Mouse (Mus musculus) CH12.LX (cell line): ENCODE results near the gene Dio1. TPM values are rescaled to one million over a fixed set of nuclear protein-coding genes. Genes with fewer than 3 reads are reported as not detected.

Experiments used
- DNase-seq: peaks from one replicate; pipeline ENCODE4 v3.0.0-alpha.2; 2013; ENCODE audit errors: extremely low read depth
- H3K27ac ChIP-seq: 2 replicates; pipeline ENCODE4 v1.5.1; 2012; ENCODE audit warnings: low read depth, mild to moderate bottlenecking, control low read depth, moderate library complexity; ENCODE audit not compliant: insufficient read depth
- H3K27me3 ChIP-seq: replicated peaks from 2 replicates; pipeline ENCODE3; 2012; ENCODE audit warnings: inconsistent platforms
- H3K36me3 ChIP-seq, 2 experiments: replicated peaks in 1 of 2; 2 replicates each; pipeline versions ENCODE3 to v1.6.1; 2012; ENCODE audit warnings: inconsistent platforms in 1 of 2, low read length in 1 of 2, mild to moderate bottlenecking in 1 of 2, mixed read lengths in 1 of 2, moderate library complexity in 1 of 2; ENCODE audit not compliant: control insufficient read depth in 1 of 2, insufficient read depth in 1 of 2
- H3K4me1 ChIP-seq, 2 experiments: 2 replicates each; pipeline ENCODE4 v1.6.1; 2012; ENCODE audit warnings: inconsistent platforms in 1 of 2, moderate library complexity in 1 of 2; ENCODE audit not compliant: insufficient read depth in 2 of 2, control insufficient read depth in 1 of 2
- H3K4me2 ChIP-seq: 2 replicates; pipeline ENCODE4 v1.6.1; 2012; ENCODE audit warnings: low read depth, mild to moderate bottlenecking, control low read depth; ENCODE audit not compliant: poor library complexity, insufficient read depth, severe bottlenecking
- H3K4me3 ChIP-seq, 3 experiments: fragments of 150-350 bp in 1 of 3; sonication (generic) in 1 of 3; replicated peaks in 1 of 3; 2 replicates each; pipeline versions ENCODE3 to v1.5.1; 2011 to 2012; ENCODE audit warnings: low read depth in 2 of 3, low read length in 2 of 3, mild to moderate bottlenecking in 2 of 3, moderate library complexity in 2 of 3, control low read depth in 1 of 3, improper control_type of control experiment in 1 of 3, inconsistent platforms in 1 of 3, mixed read lengths in 1 of 3; ENCODE audit not compliant: poor library complexity in 1 of 3
- H3K79me2 ChIP-seq: replicated peaks from 2 replicates; pipeline ENCODE4 v1.6.1; 2012; ENCODE audit warnings: mild to moderate bottlenecking, moderate library complexity; ENCODE audit not compliant: control insufficient read depth, poor library complexity, insufficient read depth, severe bottlenecking; ENCODE audit errors: extremely low read depth
- H3K9ac ChIP-seq: 2 replicates; pipeline ENCODE4 v1.6.1; 2012; ENCODE audit warnings: low read depth, mild to moderate bottlenecking, control low read depth, moderate library complexity; ENCODE audit not compliant: insufficient read depth
- H3K9me3 ChIP-seq: replicated peaks from 2 replicates; pipeline ENCODE3; 2012; ENCODE audit warnings: low read length, inconsistent platforms, mixed read lengths
- CHD1 ChIP-seq: IDR thresholded peaks from 2 replicates; pipeline ENCODE4 v1.6.1; 2012; ENCODE audit warnings: low read depth, low read length, improper control_type of control experiment, inconsistent platforms
- CTCF ChIP-seq, 2 experiments: IDR thresholded peaks in 1 of 2; conservative IDR thresholded peaks in 1 of 2; 2 replicates each; pipeline ENCODE4 v1.5.1; 2011 to 2012; ENCODE audit warnings: low read depth in 2 of 2, low read length in 2 of 2, improper control_type of control experiment in 1 of 2, inconsistent platforms in 1 of 2, mild to moderate bottlenecking in 1 of 2, moderate library complexity in 1 of 2
- EP300 ChIP-seq: IDR thresholded peaks from 2 replicates; pipeline ENCODE4 v1.6.1; 2011; ENCODE audit warnings: low read length, improper control_type of control experiment
- GABPA ChIP-seq: IDR thresholded peaks from 2 replicates; pipeline ENCODE4 v1.6.1; 2012; ENCODE audit warnings: low read depth, low read length, improper control_type of control experiment, inconsistent platforms; ENCODE audit not compliant: insufficient replicate concordance
- HCFC1 ChIP-seq: IDR thresholded peaks from 2 replicates; pipeline ENCODE4 v1.6.1; 2012; ENCODE audit warnings: low read depth, mild to moderate bottlenecking, inconsistent platforms, low read length, improper control_type of control experiment
- IRF4 ChIP-seq: IDR thresholded peaks from 2 replicates; pipeline ENCODE4 v1.6.1; 2014; ENCODE audit warnings: low read depth, mild to moderate bottlenecking, inconsistent platforms, low read length, improper control_type of control experiment
- KAT2A ChIP-seq: IDR thresholded peaks from 2 replicates; pipeline ENCODE4 v1.6.1; 2012; ENCODE audit warnings: low read length, improper control_type of control experiment, inconsistent platforms; ENCODE audit not compliant: insufficient replicate concordance
- MAZ ChIP-seq: IDR thresholded peaks from 2 replicates; pipeline ENCODE4 v1.6.1; 2012; ENCODE audit warnings: low read depth, mild to moderate bottlenecking, inconsistent platforms, low read length, improper control_type of control experiment, moderate library complexity
- MYC ChIP-seq: IDR thresholded peaks from 2 replicates; pipeline ENCODE4 v1.6.1; 2011; ENCODE audit warnings: low read depth, mild to moderate bottlenecking, improper control_type of control experiment, low read length
- NELFE ChIP-seq: IDR thresholded peaks from 2 replicates; pipeline ENCODE4 v1.6.1; 2011; ENCODE audit warnings: low read depth, low read length, improper control_type of control experiment
- POLR2A ChIP-seq: IDR thresholded peaks from 2 replicates; pipeline ENCODE4 v1.6.1; 2011; ENCODE audit warnings: low read depth, mild to moderate bottlenecking, improper control_type of control experiment, low read length
- POLR2AphosphoS2 ChIP-seq: IDR thresholded peaks from 2 replicates; pipeline ENCODE4 v1.6.1; 2011; ENCODE audit warnings: low read depth, low read length, improper control_type of control experiment
- RAD21 ChIP-seq: IDR thresholded peaks from 2 replicates; pipeline ENCODE4 v1.6.1; 2011; ENCODE audit warnings: low read depth, mild to moderate bottlenecking, low read length, improper control_type of control experiment, moderate library complexity
- RCOR1 ChIP-seq: conservative IDR thresholded peaks from 2 replicates; pipeline ENCODE4 v1.6.1; 2012; ENCODE audit warnings: low read depth, mild to moderate bottlenecking, inconsistent platforms, low read length, improper control_type of control experiment
- TCF12 ChIP-seq: IDR thresholded peaks from 2 replicates; pipeline ENCODE4 v1.6.1; 2014; ENCODE audit warnings: low read depth, mild to moderate bottlenecking, inconsistent platforms, low read length, improper control_type of control experiment
- USF1 ChIP-seq: IDR thresholded peaks from 2 replicates; pipeline ENCODE4 v1.6.1; 2014; ENCODE audit warnings: low read depth, mild to moderate bottlenecking, inconsistent platforms, low read length, improper control_type of control experiment
- USF2 ChIP-seq: conservative IDR thresholded peaks from 2 replicates; pipeline ENCODE4 v1.6.1; 2011; ENCODE audit warnings: low read depth, low read length, improper control_type of control experiment
- ZKSCAN1 ChIP-seq: IDR thresholded peaks from 2 replicates; pipeline ENCODE4 v1.6.1; 2012; ENCODE audit warnings: low read depth, inconsistent platforms, low read length, improper control_type of control experiment, borderline replicate concordance
- ZNF384 ChIP-seq: IDR thresholded peaks from 2 replicates; pipeline ENCODE4 v1.6.1; 2012; ENCODE audit warnings: low read depth, low read length, improper control_type of control experiment, inconsistent platforms
- dilution Hi-C: fragments of 300-500 bp; cut with MboI; formaldehyde crosslinking; loops from 2 replicates; pipeline ENCODE4 v1.14.3; 2020; ENCODE audit warnings: low sequenced_read_pairs; ENCODE audit not compliant: extremely low pct_unique_long_range_greater_than_20kb, extremely low pct_ligation_motif_present
- in situ Hi-C: fragments of 300-500 bp; cut with MboI; formaldehyde crosslinking; loops from 3 replicates; pipeline ENCODE4 v1.14.3; 2019; ENCODE audit warnings: low sequenced_read_pairs, low pct_ligation_motif_present, low pct_unique_long_range_greater_than_20kb, mixed read lengths
- polyA plus RNA-seq: library from polyadenylated mRNA; unstranded; fragments of >175 nt; gene quantifications from 2 replicates; pipeline ENCODE4 v1.2.1, GENCODE M21; 2012; ENCODE audit warnings: low read depth; ENCODE audit not compliant: insufficient read length
- total RNA-seq, 2 experiments: library from RNA; depleted of rRNA; stranded (reverse); fragments of 300-350 nt in 1 of 2; fragments of >200 nt in 1 of 2; gene quantifications; 2 replicates each; pipeline ENCODE4 v1.2.3; 2012 to 2014

The Dio1 gene
- total and polyA plus RNA-seq, 3 experiments = 0.23 to 1.3 (median 0.25) TPM

- dilution Hi-C loops (no loop called here), in situ Hi-C loops (no loop called here)
- peaks cover 38 to 69% of the 10 kb centered on the region in 2 experiments for H3K36me3 ChIP-seq
- H3K9ac ChIP-seq = no peak overlapping the region
- H3K27me3 ChIP-seq = no peaks in the 10 kb centered on the region
- peaks cover 5 to 38% of the 10 kb centered on the region in 2 experiments; a peak in 3 of 4 replicates for H3K4me1 ChIP-seq
- no peak for DNase-seq
- no peak for TF ChIP-seq TCF12
- no peak for TF ChIP-seq RCOR1
- TF ChIP-seq USF2 = no peak
- TF ChIP-seq ZNF384 = no peak
- TF ChIP-seq MYC = no peak
- no peak for TF ChIP-seq POLR2AphosphoS2
- TF ChIP-seq IRF4 = no peak
- no peak for TF ChIP-seq HCFC1
- no peak for TF ChIP-seq NELFE
- no peak for TF ChIP-seq POLR2A
- TF ChIP-seq CTCF (conservative IDR thresholded peaks at IDR 0.05 in 1 of 2, IDR thresholded peaks at IDR 0.05 in 1 of 2; ENCODE audit: low read depth in 2 of 2, low read length in 2 of 2) = no peak
- no peak for TF ChIP-seq ZKSCAN1
- TF ChIP-seq MAZ = no peak
- TF ChIP-seq CHD1 = no peak
- no peak for TF ChIP-seq RAD21
- TF ChIP-seq EP300 = no peak
- no peaks in the 10 kb centered on the region for H3K79me2 ChIP-seq
- H3K4me3 ChIP-seq = no peak overlapping the region
- H3K9me3 ChIP-seq = no peaks in the 10 kb centered on the region
- H3K4me2 ChIP-seq = no peak overlapping the region
- no peak overlapping the region for H3K27ac ChIP-seq
These were observed 16.1 kb upstream of the Dio1 start for GRCm38 (mm10) chr4:107323113-107323512.

DNA sequence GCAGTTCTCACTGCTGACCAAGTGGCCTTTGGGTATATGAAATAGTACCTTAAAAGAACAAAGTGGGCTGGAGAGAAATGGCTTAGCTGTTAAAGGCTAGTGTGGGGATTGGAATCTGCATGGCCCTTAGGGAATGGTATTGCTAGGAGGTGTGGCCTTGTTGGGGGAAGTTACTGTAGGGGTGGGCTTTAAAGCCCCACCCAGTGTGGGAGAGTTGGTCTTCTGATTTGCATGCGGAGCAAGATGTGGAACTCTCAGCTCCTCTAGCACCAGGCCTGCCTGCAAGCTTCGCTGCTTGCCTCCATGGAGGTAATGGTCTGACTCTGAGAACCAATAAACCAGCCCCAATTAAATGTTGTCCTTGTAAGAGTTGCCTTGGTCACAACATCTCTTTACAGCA, 14.1 kb upstream of the Dio1 start:
- dilution Hi-C loops = no loop called here
- H3K4me3 ChIP-seq = no peak overlapping the region
- TF ChIP-seq GABPA (no peak), POLR2AphosphoS2 (no peak), USF1 (no peak), KAT2A (0 out of 2 replicates have a peak, but pooled peaks have one; percentile 18)
- TF ChIP-seq, all 38 proteins: peak for 1
- Histone ChIP-seq H3K36me3 (peaks cover 44 to 80% of the 10 kb centered on the region in 2 experiments), H3K79me2 (no peaks in the 10 kb centered on the region), H3K27ac (0 out of 2 replicates have a peak overlapping the region, but pooled peaks have one; percentile 14), H3K27me3 (no peaks in the 10 kb centered on the region), H3K4me2 (no peak overlapping the region), H3K9ac (no peak overlapping the region), H3K4me1 (peaks cover 5 to 41% of the 10 kb centered on the region in 2 experiments; a peak in 3 of 4 replicates), H3K9me3 (no peaks in the 10 kb centered on the region)
- DNase-seq = peak; percentile 85
- in situ Hi-C loops = no loop called here
